Mouse (Mus musculus): Measurements from ENCODE around the gene B4galnt1.
"Not testable (repeated sequence)": the region's sequence is repeated elsewhere in the genome, so short reads cannot be mapped to it uniquely, and the experiment has no call there.

The B4galnt1 gene

GRCm38 (mm10) chr10:127189116-127189650 is 24.2 kb downstream of the B4galnt1 start:
- DNase-seq (ENCODE audit: low read depth, low spot score) = no peak

GRCm38 (mm10) chr10:127189651-127190381 is 24.8 kb downstream of the B4galnt1 start, which contains the start of gene Arhgef25:
Gene Arhgef25, minus strand, starts transcription at chr10:127190083.
- DNase-seq (ENCODE audit: low read depth, low spot score) = no peak

DNA sequence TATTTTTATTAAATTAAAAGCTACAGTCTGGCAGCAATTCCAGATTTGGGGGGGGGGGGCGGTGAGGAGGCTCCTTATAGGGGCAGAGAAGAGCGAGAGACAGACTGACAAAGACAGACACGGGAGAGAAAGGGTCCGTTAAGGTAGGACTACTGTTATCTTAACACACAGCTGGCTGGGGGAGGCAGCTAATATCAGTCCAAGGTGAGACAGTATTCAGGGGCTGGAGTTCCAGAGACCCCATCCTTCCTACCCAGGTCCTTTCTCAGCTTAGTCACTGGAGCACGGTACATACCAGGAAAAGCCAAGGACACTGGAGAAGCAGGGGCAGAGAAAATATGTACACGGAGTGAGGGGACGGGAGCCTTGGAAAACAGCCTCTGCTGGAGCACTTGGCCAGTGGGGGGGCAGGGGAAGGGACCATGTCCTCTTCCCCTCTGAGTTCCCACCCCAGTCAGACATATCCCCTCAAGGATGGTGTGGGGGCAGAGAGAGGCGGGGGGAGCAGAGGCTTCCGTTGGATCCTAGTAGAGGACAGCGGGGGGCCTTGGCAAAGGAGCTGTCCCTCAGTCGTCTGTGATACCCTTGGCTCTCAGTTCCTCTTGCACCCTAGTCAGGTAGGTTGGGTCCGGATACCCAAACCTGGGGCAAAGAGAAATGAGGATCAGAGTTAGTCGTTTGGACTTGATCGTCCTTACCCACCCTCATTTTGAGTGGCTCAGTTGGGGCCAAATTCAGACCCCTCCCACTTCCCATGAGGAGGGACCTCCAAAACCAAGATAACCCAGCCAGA is 25.6 kb downstream of the B4galnt1 start:
- DNase-seq (ENCODE audit: low read depth, low spot score) = no peak

GRCm38 (mm10) chr10:127191191-127192056 is 26.4 kb downstream of the B4galnt1 start:
- no peak for DNase-seq (ENCODE audit: low read depth, low spot score)

DNA sequence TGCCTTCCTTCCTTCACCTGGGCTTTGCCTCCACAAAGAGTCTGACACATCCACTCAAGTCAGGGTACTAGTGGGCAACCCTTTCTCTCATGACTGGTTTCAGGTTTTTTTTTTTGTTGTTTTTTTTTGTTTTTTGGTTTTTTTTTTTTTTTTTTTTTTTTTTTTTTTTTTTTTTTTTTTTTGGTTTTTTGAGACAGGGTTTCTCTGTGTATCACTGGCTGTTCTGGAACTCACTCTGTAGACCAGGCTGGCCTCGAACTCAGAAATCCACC is 27.0 kb downstream of the B4galnt1 start:
- DNase-seq (ENCODE audit: low read depth, low spot score) = not testable (repeated sequence)

- no peak for DNase-seq (ENCODE audit: low read depth, low spot score)
These were observed 28.0 kb downstream of the B4galnt1 start for GRCm38 (mm10) chr10:127193011-127193410.

DNA sequence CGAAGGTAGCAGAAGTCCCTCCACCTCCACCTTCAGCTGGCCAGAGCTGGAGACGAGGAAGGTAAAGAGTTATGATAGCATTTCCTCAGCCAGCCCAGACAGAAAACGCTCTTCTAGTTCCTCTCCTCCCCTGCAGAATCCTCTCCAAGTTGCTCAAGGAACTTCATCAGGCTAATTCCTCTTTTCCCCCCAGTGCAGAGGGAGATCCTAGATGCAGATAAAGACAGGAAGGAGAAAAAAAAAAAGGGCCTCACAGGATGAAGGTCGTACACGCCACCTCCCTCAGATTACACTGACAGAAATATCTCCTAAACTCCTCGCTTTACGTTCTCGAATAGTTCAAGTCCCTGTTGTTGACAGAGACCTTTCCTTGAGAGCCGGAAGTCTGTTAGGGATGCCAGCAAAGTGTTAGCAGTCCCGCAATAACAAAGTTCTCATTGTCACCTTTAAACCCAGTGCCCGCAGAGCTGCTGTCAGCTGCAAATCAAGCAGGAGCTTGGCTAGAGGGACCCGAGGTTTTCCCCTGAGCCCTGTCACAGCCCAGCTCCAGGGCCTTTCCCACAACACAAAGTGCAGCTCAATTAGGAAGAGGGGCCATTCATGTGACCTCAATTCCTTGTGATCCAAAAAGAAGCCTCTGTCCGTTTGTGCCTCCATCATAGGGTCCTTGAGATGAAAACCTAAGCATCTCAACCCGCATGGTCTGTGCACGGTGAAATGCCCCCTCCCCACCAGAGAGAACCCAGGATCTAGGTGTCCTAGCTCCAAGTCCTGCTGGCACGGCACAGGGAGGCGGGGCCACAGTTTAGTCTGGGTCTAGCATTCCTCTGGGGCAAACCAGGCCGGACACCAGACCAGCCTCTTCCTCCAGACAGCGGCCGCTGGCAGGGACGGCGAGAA is 29.7 kb downstream of the B4galnt1 start:
- DNase-seq (ENCODE audit: low read depth, low spot score) = no peak

- DNase-seq (ENCODE audit: low read depth, low spot score) = peak; percentile 31
These were observed 30.5 kb downstream of the B4galnt1 start, which contains the start of gene Dtx3 for GRCm38 (mm10) chr10:127195328-127196129. Gene Dtx3, minus strand, starts transcription at chr10:127195728.

- peak; percentile 54 for DNase-seq (ENCODE audit: low read depth, low spot score)
These were observed 31.4 kb downstream of the B4galnt1 start for GRCm38 (mm10) chr10:127196392-127196791.

GRCm38 (mm10) chr10:127197104-127197503 is 32.1 kb downstream of the B4galnt1 start:
- DNase-seq (ENCODE audit: low read depth, low spot score) = no peak

DNA sequence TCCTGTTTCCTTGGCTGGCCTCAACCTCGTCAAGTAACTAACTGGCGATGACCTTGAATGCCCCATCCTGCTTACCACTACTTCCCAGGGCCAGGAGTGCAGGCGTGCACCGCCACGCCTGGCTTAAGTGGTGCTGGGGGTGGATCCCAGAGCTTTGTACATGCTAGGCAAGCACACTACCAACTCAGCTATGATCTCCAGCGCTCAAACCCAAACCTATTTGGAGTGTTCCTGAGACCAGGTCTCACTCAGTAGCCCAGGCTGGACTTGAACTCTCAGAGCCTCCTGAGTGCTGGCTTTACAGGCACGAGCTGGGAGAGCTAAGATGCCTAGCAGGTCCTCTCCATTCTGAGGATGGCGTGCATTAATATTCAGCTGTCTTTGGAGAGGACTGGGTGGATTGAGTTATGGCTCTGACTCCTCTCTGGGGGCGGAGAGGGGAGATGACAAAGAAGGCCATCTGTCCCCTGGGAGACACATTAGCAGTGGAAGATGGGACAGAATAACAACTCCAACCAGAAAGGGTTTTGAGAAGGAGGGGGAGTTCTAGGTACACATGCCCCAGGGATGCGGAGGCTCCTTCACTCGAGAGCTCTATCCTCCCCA is 32.6 kb downstream of the B4galnt1 start:
- DNase-seq (ENCODE audit: low read depth, low spot score) = no peak

- DNase-seq (ENCODE audit: low read depth, low spot score) = no peak
These were observed 33.5 kb downstream of the B4galnt1 start for GRCm38 (mm10) chr10:127198492-127198891.

DNA sequence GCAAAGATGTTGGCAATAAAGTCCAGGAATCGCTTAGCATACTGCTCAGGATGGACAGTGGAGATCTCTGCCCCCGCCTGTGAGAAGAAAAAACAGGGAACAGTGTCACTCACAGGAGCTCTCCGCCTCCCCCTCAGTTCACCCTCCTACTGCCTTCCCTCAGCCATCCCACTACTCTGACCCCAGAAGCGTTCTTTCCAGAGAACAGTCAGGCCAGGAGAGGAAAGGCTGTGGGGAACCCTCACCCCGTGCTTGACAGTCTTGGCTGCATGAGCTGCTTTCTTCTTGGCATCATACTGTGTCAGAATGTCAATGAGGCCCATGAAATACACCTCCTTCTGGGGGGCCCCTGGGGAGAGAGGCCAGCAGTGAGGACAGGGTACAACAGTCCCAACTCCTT is 34.0 kb downstream of the B4galnt1 start:
- no peak for DNase-seq (ENCODE audit: low read depth, low spot score)

GRCm38 (mm10) chr10:127199474-127199873 is 34.4 kb downstream of the B4galnt1 start:
- no peak for DNase-seq (ENCODE audit: low read depth, low spot score)

GRCm38 (mm10) chr10:127200279-127200678 is 35.3 kb downstream of the B4galnt1 start:
- DNase-seq (ENCODE audit: low read depth, low spot score) = no peak

DNA sequence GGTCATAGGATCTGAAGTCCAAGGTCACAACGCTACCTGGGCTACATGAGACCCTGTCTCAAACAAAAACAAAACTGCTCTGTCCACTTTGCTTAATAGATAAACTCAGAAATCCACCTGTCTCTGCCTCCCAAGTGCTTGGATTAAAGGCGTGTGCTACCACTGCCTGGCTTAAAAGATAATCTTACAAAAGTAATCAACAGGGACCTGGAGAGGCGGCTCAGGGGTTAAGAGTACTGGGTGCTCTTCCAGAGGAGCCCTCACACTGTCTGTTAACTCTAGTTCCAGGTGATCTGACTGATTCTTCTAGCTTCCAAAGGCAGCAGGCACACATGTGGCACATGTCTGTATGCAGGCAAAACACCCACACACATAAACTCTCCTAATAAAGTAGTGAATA is 38.1 kb downstream of the B4galnt1 start:
- DNase-seq (ENCODE audit: low read depth, low spot score) = no peak

- DNase-seq (ENCODE audit: low read depth, low spot score) = no peak
These were observed 39.6 kb downstream of the B4galnt1 start for GRCm38 (mm10) chr10:127204589-127204988.

- no peak for DNase-seq (ENCODE audit: low read depth, low spot score)
These were observed 40.3 kb downstream of the B4galnt1 start for GRCm38 (mm10) chr10:127205373-127205772.

GRCm38 (mm10) chr10:127208921-127209320 is 43.9 kb downstream of the B4galnt1 start:
- DNase-seq (ENCODE audit: low read depth, low spot score) = no peak

Data from forelimb bud, embryonic 11.5 days (tissue).